Mouse (Mus musculus): Measurements from ENCODE around the gene Cfap97. TPM values are rescaled to one million over a fixed set of nuclear protein-coding genes. Genes with fewer than 3 reads are reported as not detected.
A peak's percentile ranks its signal among the peaks of the same experiment; 100 is the strongest.

The Cfap97 gene
- polyA plus RNA-seq, 1 experiment from 2014 or later, result 20.8 TPM

DNA sequence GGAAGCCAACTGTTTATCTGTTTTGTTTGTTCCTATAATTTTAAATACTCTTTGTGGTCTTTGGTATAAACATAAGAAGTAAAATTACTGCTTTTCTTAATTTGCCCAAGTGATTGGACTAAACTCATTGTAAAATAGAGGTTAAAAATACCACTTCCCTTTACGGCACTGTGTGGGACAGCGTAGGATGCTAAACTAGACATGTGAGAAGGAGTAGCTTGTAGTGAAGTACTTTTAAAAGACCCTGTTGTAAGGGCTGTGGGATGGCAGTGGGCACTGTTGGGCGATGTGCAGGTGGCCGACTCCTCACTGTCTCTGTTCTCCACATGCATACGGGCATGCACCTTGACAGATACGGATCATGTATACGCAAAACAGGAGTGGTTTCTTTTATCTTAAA is 28.6 kb downstream of the Cfap97 start:
- WGBS, result 90% methylated on average over 7 of the region's 7 CpGs
- H3K27ac ChIP-seq, result no peak overlapping the region
- H3K36me3 ChIP-seq, result peaks cover 12% of the 10 kb centered on the region

GRCm38 (mm10) chr8:46185361-46185760 is 33.8 kb downstream of the Cfap97 start:
- Histone ChIP-seq H3K27ac (no peak overlapping the region), H3K4me3 (no peak overlapping the region), H3K4me1 (peaks cover 7% of the 10 kb centered on the region; the same call in 1 of the 2 replicates), H3K36me3 (0 out of 2 replicates have a peak, but pooled peaks cover 3% of the 10 kb centered on the region), H3K9me3 (no peaks in the 10 kb centered on the region), H3K27me3 (ENCODE audit: insufficient read depth, poor library complexity, severe bottlenecking) (no peaks in the 10 kb centered on the region)
- no peak for DNase-seq (ENCODE audit: low spot score)
- 7% methylated on average over 2 of the region's 2 CpGs for WGBS

More for the DNA sequence above, 28.6 kb downstream of the Cfap97 start:
- H3K27me3 ChIP-seq (ENCODE audit: insufficient read depth, poor library complexity, severe bottlenecking), result no peaks in the 10 kb centered on the region
- no peak overlapping the region for H3K4me3 ChIP-seq
- H3K4me1 ChIP-seq, result 0 out of 2 replicates have a peak, but pooled peaks cover 2% of the 10 kb centered on the region
- DNase-seq (ENCODE audit: low spot score), result no peak
- no peaks in the 10 kb centered on the region for H3K9me3 ChIP-seq

GRCm38 (mm10) chr8:46193100-46193499 is 41.5 kb downstream of the Cfap97 start:
- DNase-seq (ENCODE audit: low spot score), result no peak
- H3K27ac ChIP-seq, result no peak overlapping the region
- 86% methylated on average over 8 of the region's 8 CpGs for WGBS
- no peaks in the 10 kb centered on the region for H3K4me1 ChIP-seq
- H3K4me3 ChIP-seq, result no peak overlapping the region
- H3K36me3 ChIP-seq, result peaks cover 31% of the 10 kb centered on the region
- H3K27me3 ChIP-seq (ENCODE audit: insufficient read depth, poor library complexity, severe bottlenecking), result no peaks in the 10 kb centered on the region
- no peaks in the 10 kb centered on the region for H3K9me3 ChIP-seq

DNA sequence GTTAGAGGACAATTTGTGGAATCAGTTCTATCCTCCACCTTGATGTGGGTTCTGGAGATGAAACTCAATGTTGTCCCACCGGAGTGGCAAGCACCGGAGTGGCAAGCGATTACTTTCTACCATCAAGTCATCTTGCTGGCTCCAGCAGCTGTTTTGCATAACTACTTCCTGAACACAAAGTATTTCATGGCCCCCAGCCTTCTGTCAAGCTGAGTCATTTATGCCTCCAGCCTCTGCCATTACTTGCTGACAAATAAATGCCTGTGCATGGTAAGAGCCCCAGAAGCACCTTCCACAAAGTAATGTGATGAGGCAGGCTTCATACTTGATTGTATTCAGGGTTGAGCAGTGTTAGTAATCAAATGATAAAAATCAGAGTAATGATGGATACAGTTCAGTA is 45.3 kb downstream of the Cfap97 start:
- H3K9me3 ChIP-seq, result no peaks in the 10 kb centered on the region
- H3K27ac ChIP-seq, result no peak overlapping the region
- WGBS, result 89% methylated on average over 3 of the region's 3 CpGs
- no peak overlapping the region for H3K4me3 ChIP-seq
- DNase-seq (ENCODE audit: low spot score), result no peak
- H3K4me1 ChIP-seq, result no peaks in the 10 kb centered on the region
- H3K36me3 ChIP-seq, result peaks cover 34% of the 10 kb centered on the region
- no peaks in the 10 kb centered on the region for H3K27me3 ChIP-seq (ENCODE audit: insufficient read depth, poor library complexity, severe bottlenecking)

GRCm38 (mm10) chr8:46197673-46198072 is 46.1 kb downstream of the Cfap97 start:
- Histone ChIP-seq H3K9me3 (no peaks in the 10 kb centered on the region), H3K27me3 (ENCODE audit: insufficient read depth, poor library complexity, severe bottlenecking) (no peaks in the 10 kb centered on the region), H3K36me3 (peaks cover 31% of the 10 kb centered on the region), H3K27ac (no peak overlapping the region), H3K4me1 (no peaks in the 10 kb centered on the region), H3K4me3 (no peak overlapping the region)
- peak; percentile 54 for DNase-seq (ENCODE audit: low spot score)
- 83% methylated on average over 5 of the region's 5 CpGs for WGBS

- no peak overlapping the region for H3K27ac ChIP-seq
- no peaks in the 10 kb centered on the region for H3K9me3 ChIP-seq
- peaks cover 58% of the 10 kb centered on the region for H3K36me3 ChIP-seq
- 84% methylated on average over 6 of the region's 6 CpGs for WGBS
- H3K4me3 ChIP-seq, result no peak overlapping the region
- H3K4me1 ChIP-seq, result peaks cover 11% of the 10 kb centered on the region; the same call in 1 of the 2 replicates
- H3K27me3 ChIP-seq (ENCODE audit: insufficient read depth, poor library complexity, severe bottlenecking), result no peaks in the 10 kb centered on the region
- no peak for DNase-seq (ENCODE audit: low spot score)
These were observed 50.8 kb downstream of the Cfap97 start for GRCm38 (mm10) chr8:46202350-46202749.

DNA sequence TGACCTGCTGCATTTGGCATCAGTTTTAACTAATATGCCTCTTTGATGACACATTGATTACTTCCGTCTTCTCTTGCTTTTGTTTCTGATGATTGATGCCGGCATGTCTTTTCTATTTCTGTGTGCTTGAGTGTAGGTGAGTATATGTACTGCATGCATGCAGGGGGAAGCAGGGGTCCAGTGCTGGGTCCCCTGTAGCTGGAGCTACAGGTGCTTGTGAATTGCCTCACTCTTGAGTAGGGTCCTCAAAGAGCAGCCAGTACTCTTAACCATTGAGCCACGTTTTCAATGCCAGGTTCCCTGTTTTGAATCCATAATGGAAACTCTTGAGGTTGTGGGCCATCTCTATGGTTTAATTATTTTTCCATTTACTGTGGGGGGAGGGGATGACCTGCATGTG is 52.7 kb downstream of the Cfap97 start:
- H3K36me3 ChIP-seq, result peaks cover 72% of the 10 kb centered on the region

GRCm38 (mm10) chr8:46204974-46205640 is 53.5 kb downstream of the Cfap97 start:
- Histone ChIP-seq H3K27me3 (ENCODE audit: insufficient read depth, poor library complexity, severe bottlenecking) (no peaks in the 10 kb centered on the region), H3K4me1 (peaks cover 26% of the 10 kb centered on the region), H3K27ac (no peak overlapping the region), H3K9me3 (no peaks in the 10 kb centered on the region), H3K36me3 (peaks cover 75% of the 10 kb centered on the region), H3K4me3 (no peak overlapping the region)
- WGBS, result 84% methylated on average over 9 of the region's 9 CpGs
- no peak for DNase-seq (ENCODE audit: low spot score)

More for the DNA sequence above, 52.7 kb downstream of the Cfap97 start:
- Histone ChIP-seq H3K9me3 (no peaks in the 10 kb centered on the region), H3K27ac (no peak overlapping the region), H3K27me3 (ENCODE audit: insufficient read depth, poor library complexity, severe bottlenecking) (no peaks in the 10 kb centered on the region), H3K4me1 (peaks cover 23% of the 10 kb centered on the region), H3K4me3 (no peak overlapping the region)
- no peak for DNase-seq (ENCODE audit: low spot score)
- WGBS, result 82% methylated on average over 3 of the region's 3 CpGs

DNA sequence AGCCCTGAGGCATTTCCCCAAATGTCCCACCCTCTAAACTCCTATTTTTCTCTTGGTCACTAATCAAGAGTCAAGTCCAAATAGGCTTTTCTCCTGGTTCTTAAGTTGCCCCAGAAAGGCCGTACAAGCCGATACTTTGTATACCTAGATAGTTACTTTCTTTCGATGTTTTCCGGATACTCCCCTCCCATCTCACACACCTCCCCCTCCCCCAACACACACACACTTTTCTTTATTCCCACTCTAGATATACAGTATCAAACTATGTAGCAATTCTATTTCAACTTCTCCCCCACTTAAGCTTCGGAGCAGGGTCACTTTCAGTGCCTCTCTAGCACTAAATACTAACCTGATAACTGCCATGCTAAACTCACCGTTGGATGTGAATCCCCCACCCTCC is 54.5 kb downstream of the Cfap97 start:
- Histone ChIP-seq H3K4me1 (peaks cover 29% of the 10 kb centered on the region), H3K4me3 (no peak overlapping the region), H3K27me3 (ENCODE audit: insufficient read depth, poor library complexity, severe bottlenecking) (no peaks in the 10 kb centered on the region), H3K36me3 (peaks cover 75% of the 10 kb centered on the region), H3K27ac (no peak overlapping the region), H3K9me3 (no peaks in the 10 kb centered on the region)
- WGBS, result 86% methylated on average over 6 of the region's 6 CpGs
- no peak for DNase-seq (ENCODE audit: low spot score)

- no peak for DNase-seq (ENCODE audit: low spot score)
- H3K27ac ChIP-seq, result peak overlapping the region; percentile 98
- H3K36me3 ChIP-seq, result peaks cover 61% of the 10 kb centered on the region
- H3K4me3 ChIP-seq, result peak overlapping the region; percentile 95
- H3K27me3 ChIP-seq (ENCODE audit: insufficient read depth, poor library complexity, severe bottlenecking), result no peaks in the 10 kb centered on the region
- H3K9me3 ChIP-seq, result no peaks in the 10 kb centered on the region
- peaks cover 44% of the 10 kb centered on the region for H3K4me1 ChIP-seq
- 67% methylated on average over 12 of the region's 12 CpGs for WGBS
These were observed 56.8 kb downstream of the Cfap97 start for GRCm38 (mm10) chr8:46208354-46208753.

DNA sequence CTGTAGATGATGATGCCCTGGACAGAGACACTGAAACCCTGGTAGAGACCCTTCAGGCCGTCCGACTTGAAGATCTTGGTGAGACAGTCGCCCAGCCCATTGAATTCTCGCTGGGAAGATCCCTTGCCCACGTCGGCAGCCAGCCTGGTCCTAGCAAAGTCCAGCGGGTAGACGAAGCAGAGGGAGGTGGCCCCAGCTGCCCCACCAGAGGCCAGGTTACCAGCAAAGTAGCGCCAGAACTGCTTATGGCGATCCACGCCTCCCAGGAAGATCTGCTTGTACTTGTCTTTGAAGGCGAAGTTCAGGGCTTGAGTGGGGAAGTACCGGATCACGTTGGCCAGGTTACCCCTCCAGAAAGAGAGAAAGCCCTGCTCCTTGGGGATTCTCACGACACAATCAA is 57.5 kb downstream of the Cfap97 start:
- no peaks in the 10 kb centered on the region for H3K9me3 ChIP-seq
- no peak for DNase-seq (ENCODE audit: low spot score)
- 65% methylated on average over 15 of the region's 15 CpGs for WGBS
- H3K27ac ChIP-seq, result peak overlapping the region; percentile 98
- peaks cover 47% of the 10 kb centered on the region for H3K4me1 ChIP-seq
- peaks cover 55% of the 10 kb centered on the region for H3K36me3 ChIP-seq
- H3K4me3 ChIP-seq, result peak overlapping the region; percentile 95
- no peaks in the 10 kb centered on the region for H3K27me3 ChIP-seq (ENCODE audit: insufficient read depth, poor library complexity, severe bottlenecking)

- Histone ChIP-seq H3K4me3 (peak within 1 kb of the TSS; percentile 95), H3K9me3 (no peaks in the 10 kb centered on the region), H3K36me3 (peaks cover 39% of the 10 kb centered on the region), H3K27me3 (ENCODE audit: insufficient read depth, poor library complexity, severe bottlenecking) (no peaks in the 10 kb centered on the region), H3K4me1 (peaks cover 41% of the 10 kb centered on the region), H3K27ac (peak within 1 kb of the TSS; percentile 98)
- DNase-seq (ENCODE audit: low spot score), result peak; percentile 98
- WGBS, result under 1% methylated on average over 84 of the region's 84 CpGs
These were observed 59.1 kb downstream of the Cfap97 start, which contains the start of gene Slc25a4 for GRCm38 (mm10) chr8:46210404-46211315. Gene Slc25a4 (minus strand): TSS chr8:46211284.

GRCm38 (mm10) chr8:46211611-46212071 is 60.1 kb downstream of the Cfap97 start:
- Histone ChIP-seq H3K27ac (peak overlapping the region; percentile 98), H3K27me3 (ENCODE audit: insufficient read depth, poor library complexity, severe bottlenecking) (no peaks in the 10 kb centered on the region), H3K9me3 (no peaks in the 10 kb centered on the region), H3K36me3 (peaks cover 30% of the 10 kb centered on the region), H3K4me3 (peak overlapping the region; percentile 95), H3K4me1 (peaks cover 39% of the 10 kb centered on the region)
- no peak for DNase-seq (ENCODE audit: low spot score)
- WGBS, result 9% methylated on average over 13 of the region's 13 CpGs
